Mouse (Mus musculus) neural tube, embryonic 10.5 days (tissue): ENCODE data around the gene Hcrtr2.

Experiments used
- DNase-seq: peaks from one replicate; pipeline ENCODE4 v3.0.0-alpha.2; 2017; ENCODE audit warnings: low spot score; ENCODE audit errors: extremely low spot score

Hcrtr2 gene

GRCm38 (mm10) chr9:76235945-76236503 lies 87.6 kb downstream of the Hcrtr2 start:
- peak; percentile 56 for DNase-seq

- peak; percentile 15 for DNase-seq
Measured at GRCm38 (mm10) chr9:76234899-76235298, 88.8 kb downstream of the Hcrtr2 start.

GRCm38 (mm10) chr9:76230400-76230799 lies 93.3 kb downstream of the Hcrtr2 start:
- no peak for DNase-seq

- DNase-seq = no peak
Measured at GRCm38 (mm10) chr9:76217178-76217975, 106.3 kb downstream of the Hcrtr2 start.

GRCm38 (mm10) chr9:76214678-76215077 lies 109.0 kb downstream of the Hcrtr2 start:
- no peak for DNase-seq

GRCm38 (mm10) chr9:76213557-76213956 lies 110.1 kb downstream of the Hcrtr2 start, which contains the start of gene Gfral:
Gene Gfral (minus strand): TSS chr9:76213657.
- DNase-seq = no peak

- DNase-seq = no peak
Measured at GRCm38 (mm10) chr9:76196917-76197316, 126.7 kb downstream of the Hcrtr2 start.

- no peak for DNase-seq
Measured at GRCm38 (mm10) chr9:76179221-76179620, 144.4 kb downstream of the Hcrtr2 start.
